Mouse (Mus musculus) erythroblast, embryonic 14.5 days (primary cell): Measurements from ENCODE around the gene Mcm5.

Source experiments
- GATA1 ChIP-seq: IDR thresholded peaks from 2 replicates; pipeline ENCODE4 v1.6.1; 2012; ENCODE audit warnings: low read length, inconsistent platforms, mixed read lengths
- TAL1 ChIP-seq: IDR thresholded peaks from 3 replicates; pipeline ENCODE4 v1.6.1; 2012; ENCODE audit warnings: low read length, inconsistent platforms, mixed read lengths

- TF ChIP-seq GATA1 (no peak), TAL1 (no peak)
These were observed 25.5 kb upstream of the Mcm5 start for GRCm38 (mm10) chr8:75083846-75084245.
